Mouse (Mus musculus): Measurements from ENCODE around the gene Ttc25. TPM values are rescaled to one million over a fixed set of nuclear protein-coding genes. Genes with fewer than 3 reads are reported as not detected.
"Not testable (repeated sequence)": the region's sequence is repeated elsewhere in the genome, so short reads cannot be mapped to it uniquely, and the experiment has no call there.

Gene Ttc25
- total RNA-seq, 2 experiments from 2014 or later: 0.16 TPM; not detected in 1

DNA sequence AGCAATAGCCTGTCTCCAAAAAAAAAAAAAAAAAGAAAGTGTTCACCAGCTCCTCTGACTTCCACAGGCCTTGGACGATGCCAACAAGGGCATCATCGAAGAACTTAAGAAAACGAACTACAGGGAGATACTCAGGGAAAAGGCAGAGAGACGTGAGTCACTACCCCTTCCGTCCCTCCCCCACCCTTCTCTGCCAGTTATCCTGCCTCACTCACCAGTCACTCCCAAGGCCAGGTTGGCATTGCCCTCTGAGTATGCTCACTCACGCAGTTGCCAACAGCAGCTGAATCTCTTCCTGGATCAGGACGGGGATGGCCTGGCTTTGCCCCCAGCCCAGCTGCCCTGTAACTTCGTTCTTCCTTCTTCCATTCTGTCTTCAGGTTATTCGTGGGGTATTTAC, 24.4 kb downstream of the Ttc25 start:
- no peak for ATAC-seq (ENCODE audit: poor library complexity, severe bottlenecking)

DNA sequence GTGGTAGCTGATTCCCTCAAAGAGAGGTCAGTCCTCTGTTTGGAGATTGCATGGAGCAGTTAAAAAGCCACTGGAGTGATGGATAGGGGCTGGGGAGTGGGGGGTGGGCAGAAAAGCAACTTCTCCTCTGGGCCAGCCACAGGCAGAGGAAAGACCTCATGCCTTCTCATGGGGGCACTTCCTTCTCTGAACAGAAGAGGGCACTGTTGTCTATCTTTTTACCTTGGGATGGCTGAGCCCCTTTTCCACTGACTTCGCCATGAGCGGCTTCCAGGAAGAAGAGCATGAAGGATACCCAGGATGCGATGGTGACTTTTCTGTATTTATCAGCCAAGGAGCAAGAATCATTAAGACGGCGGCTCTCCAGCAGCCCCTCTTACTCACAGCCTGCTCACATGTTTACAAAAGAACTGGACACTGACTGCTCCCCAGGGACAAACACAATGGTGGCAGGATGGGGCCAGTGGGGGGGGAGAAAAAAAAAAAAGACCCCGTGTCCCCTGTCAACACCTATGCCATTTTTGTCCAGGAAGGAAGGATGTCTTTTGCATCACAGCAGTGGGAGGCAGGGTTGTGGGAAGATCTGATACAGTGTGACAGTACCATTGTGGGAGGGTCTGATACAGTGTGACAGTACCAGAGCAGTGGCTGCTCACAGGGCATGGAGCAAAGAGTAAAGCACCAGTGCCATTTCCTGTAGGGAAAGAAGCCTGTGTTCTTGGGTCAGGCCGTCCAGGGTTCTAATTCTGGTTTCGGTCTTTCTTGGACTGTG, 25.2 kb downstream of the Ttc25 start:
- peak; percentile 67 for ATAC-seq (ENCODE audit: poor library complexity, severe bottlenecking)

DNA sequence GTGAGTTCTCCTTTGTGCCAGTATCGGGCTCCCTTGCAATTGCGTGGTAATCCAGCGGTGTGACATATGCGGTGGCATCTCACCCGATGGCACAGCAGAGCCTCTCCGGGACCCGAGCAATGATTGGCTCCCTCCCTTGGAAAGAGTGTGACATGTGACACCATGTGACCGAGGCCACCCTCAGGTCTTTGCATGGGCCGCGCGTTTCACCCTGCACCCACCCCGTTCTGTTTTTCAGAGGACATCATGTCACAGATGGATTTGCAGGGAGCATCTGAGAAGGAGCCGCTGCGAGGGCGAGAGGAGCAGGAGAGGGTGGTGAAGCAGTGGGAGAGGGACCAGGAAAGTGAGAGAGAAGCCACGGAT, 25.8 kb downstream of the Ttc25 start:
- ATAC-seq (ENCODE audit: poor library complexity, severe bottlenecking): peak; percentile 49

DNA sequence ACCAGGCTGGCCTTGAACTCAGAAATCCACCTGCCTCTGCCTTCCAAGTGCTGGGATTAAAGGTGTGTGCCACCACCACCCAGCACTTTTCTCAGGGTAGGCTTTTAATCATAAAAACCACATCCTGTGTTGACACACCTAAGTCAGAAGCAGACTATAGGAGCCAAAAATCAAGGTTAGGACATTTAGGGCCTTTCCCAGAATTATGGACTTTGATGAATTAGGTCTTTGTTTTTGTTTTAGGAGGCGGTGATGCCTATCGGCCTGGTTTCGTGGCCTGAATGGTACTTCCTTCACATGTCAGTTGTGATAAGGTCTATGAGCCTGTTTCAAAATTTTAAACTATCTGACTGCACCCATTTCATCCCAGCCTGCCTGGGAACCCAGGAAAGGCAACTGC, 28.8 kb downstream of the Ttc25 start:
- no peak for ATAC-seq (ENCODE audit: poor library complexity, severe bottlenecking)

DNA sequence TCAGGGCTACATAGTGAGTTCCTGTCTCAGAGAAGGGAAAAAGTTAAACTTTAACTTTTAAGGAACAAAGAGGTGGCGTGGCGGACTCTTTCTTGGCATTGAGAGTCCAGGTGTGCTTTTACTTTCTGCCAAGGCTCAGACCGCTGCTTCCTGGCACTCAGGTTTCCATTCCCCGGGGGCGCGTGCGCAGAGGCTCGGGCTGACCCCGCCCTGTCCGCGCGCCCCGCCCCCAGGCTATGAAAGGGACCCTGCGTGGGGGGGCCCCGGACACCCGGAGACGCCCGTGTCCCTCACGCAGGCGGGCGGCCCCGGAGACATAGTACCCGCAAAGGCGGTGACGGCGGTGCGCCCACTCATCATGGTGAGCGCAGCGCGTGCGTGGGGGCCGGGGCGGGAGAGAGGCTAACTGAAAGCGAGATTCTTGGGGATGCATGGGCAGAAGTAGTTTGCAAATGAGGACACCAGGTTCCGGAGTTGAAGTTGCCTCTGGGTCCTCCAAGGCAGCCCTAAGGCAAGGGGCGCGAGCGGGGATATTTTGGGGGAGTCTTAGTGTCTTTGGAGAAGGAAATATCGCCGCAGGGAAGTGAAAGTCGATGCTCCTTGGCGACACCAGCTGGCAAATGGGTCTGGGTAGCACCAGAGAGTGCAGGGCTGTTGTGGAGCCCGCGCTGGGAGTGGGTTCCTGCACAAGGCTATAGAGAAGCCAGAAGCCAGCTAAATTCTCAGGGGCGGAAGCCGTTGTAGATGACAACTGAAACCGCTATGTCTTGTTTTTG, 29.5 kb downstream of the Ttc25 start, which contains the start of gene Cnp:
Gene Cnp, plus strand, starts transcription at position 197 of the 776 bp plus-strand sequence.
- peak; percentile 60 for ATAC-seq (ENCODE audit: poor library complexity, severe bottlenecking)

DNA sequence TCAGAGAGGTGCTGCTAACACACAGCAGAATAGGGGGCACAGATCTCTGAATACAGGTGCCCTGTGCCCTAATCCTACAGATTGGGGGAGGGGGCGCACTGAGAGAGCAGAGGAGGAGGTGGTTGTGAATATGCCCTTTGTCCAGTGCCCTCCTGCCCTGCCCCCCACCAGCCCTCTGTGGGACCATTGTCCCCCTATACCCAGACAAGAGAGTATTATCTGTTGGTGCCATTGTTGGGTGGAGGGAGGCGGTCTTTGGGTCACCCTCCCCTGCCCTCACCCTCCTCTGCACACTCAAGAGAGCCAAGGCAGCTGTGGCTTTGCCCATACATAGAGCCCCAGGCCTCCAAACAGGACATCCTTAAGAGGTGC, 30.1 kb downstream of the Ttc25 start:
- ATAC-seq (ENCODE audit: poor library complexity, severe bottlenecking): no peak

DNA sequence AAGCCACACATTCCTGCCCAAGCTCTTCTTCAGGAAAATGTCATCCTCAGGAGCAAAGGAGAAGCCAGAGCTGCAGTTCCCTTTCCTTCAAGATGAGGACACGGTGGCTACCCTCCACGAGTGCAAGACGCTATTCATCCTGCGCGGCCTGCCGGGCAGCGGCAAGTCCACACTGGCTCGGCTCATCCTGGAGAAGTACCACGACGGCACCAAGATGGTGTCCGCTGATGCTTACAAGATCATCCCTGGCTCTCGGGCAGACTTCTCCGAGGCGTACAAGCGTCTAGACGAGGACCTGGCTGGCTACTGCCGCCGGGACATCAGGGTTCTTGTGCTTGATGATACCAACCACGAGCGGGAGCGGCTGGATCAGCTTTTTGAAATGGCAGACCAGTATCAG, 30.8 kb downstream of the Ttc25 start:
- ATAC-seq (ENCODE audit: poor library complexity, severe bottlenecking): no peak

DNA sequence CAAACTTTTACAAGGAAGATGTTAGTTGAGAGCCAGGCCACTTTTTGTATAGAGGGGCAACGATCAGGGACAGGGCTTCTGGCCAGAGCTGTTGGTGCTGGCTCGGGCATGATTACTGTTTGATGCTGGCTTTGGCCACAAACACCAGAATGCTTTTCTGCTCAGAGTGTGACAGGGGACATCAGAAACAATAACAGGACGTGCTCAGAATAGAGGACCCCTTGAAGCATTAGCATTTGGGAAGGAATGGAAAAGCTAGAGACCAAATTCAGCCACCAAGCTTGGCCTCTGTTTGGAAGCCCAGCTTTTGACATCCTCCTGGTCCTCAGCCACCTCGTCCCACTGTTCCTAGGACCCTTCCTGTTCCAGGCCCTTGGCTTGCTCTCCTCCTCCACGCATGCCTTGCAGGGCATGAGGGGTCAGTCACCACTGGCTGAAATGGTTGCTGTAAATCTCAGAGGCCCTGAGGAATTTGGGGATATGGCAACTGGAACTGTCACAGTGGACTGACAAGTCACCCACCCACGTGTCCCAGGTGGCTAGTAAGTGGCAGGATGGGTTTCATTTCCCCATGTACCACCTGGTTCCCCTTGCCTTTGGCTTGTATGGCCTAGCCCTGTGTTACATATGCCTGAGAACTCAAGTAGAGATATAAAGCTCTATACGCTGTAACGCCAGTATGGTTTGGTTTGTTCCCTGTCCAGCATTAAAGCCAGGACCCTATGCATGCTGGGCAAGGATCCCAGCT, 32.6 kb downstream of the Ttc25 start:
- ATAC-seq (ENCODE audit: poor library complexity, severe bottlenecking): no peak

DNA sequence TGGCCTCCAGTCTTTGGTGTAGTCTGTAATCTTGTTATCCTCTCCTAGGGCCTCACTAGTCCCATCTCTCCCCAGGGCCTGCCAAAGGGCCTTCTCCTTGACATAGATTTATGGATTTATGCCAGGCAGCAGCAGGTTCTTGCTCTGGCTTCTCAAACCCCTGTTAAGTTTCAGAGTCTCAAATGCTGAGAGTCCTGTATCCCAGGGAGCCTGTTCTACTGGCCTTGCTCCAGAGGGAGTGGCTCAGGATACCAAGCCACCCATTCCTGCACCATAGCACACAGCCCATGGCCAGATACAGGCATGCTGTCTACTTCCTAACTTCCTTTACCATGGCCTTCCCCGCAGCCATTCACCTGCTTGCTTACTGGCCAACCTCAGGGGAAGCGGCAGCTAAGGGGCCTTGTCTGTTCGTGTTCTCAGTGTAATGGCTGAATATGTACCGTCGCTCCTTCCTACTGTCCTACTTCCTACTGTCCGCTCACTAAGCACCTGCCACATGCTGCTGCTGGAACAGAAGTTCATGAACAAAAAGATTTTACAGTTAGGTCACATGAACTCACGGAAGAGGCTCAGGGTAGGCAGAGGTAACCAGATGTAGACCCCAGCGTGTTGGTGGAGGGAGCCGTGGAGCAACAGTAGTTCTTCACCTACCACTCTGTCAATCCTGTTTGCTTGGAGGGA, 33.9 kb downstream of the Ttc25 start:
- no peak for ATAC-seq (ENCODE audit: poor library complexity, severe bottlenecking)

DNA sequence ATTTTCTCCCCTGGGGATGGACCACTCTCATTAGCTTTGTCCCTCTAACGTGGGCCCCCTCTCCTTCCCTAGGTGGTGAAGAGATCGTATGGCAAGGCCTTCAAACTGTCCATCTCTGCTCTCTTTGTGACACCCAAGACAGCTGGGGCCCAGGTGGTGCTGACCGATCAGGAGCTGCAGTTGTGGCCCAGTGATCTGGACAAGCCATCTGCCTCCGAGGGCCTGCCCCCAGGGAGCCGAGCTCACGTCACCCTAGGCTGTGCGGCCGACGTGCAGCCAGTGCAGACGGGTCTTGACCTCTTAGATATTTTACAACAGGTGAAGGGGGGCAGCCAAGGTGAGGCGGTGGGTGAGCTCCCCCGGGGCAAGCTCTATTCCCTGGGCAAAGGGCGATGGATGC, 34.9 kb downstream of the Ttc25 start:
- ATAC-seq (ENCODE audit: poor library complexity, severe bottlenecking): no peak

DNA sequence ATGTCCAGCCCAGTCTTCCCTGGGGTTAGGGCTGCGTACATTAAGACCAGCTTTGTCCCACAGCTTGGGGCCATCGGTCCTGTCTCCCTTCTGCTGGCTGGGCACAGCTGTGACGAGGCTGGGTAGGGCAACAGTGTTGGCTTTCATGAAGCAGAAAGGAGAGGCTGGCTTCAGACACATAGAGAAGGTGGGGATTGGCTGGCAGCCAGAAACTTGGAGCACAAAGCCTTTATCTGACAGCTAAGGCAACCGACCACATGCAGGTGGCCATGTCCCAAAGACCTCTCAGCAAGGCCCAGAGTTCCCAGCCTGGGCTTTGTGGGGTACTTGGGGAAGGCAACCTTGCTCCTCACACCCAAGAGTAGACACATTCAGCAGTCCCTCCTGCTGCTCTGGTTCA, 36.3 kb downstream of the Ttc25 start:
- ATAC-seq (ENCODE audit: poor library complexity, severe bottlenecking): no peak

DNA sequence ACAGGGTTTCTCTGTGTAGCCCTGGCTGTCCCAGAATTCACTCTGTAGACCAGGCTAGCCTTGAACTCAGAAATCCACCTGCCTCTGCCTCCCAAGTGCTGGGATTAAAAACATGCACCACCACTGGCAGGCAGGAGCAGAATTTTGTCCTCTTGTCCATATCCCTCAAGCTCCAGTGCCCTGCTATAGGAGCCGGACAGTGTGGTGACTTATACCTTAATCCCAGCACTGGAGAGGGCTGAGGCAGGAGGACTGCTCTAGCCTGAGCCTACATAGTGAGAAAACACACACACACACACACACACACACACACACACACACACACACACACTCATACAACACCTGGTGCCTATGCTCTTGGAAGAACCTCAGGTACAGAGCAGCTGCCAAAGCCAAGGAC, 37.0 kb downstream of the Ttc25 start:
- ATAC-seq (ENCODE audit: poor library complexity, severe bottlenecking): not testable (repeated sequence)

DNA sequence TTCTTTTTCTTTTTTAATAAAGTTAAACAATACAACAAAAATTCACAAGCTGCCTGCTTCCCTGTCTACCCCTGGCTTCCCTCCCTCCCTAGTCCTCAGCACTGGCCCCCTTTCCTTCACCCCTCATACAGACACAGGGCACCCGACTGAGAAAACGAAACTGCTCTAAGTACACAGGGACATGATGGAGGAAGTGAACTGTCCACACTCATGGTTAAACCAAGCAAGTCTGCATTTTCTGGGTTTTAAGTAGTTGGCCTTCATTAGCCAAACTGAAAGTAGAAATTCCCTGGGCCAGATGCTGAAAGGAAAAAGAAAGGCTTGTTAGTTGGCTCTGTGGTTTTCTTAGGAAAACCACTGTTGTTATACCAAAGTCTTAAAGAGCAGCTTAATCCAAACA, 37.4 kb downstream of the Ttc25 start:
- ATAC-seq (ENCODE audit: poor library complexity, severe bottlenecking): no peak

DNA sequence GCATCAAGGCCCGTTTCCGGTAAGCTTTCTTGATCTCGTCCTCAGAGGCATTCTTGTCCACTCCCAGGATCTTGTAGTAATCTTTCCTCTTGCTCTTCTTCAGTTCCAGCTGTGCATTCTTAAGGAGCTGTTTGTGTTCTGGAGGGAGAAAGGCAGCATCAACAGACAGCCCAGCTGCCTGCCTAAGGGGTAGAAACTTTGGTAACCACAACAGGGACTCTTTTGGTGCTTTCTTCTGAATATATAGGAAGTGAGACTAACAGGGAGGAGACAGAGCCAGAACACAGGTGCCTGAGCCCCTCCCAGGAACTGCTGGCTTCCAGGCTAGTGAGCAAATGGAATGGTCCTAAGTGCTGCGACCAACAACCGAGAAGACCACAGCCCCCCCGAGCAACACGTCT, 39.2 kb downstream of the Ttc25 start:
- ATAC-seq (ENCODE audit: poor library complexity, severe bottlenecking): peak; percentile 51

DNA sequence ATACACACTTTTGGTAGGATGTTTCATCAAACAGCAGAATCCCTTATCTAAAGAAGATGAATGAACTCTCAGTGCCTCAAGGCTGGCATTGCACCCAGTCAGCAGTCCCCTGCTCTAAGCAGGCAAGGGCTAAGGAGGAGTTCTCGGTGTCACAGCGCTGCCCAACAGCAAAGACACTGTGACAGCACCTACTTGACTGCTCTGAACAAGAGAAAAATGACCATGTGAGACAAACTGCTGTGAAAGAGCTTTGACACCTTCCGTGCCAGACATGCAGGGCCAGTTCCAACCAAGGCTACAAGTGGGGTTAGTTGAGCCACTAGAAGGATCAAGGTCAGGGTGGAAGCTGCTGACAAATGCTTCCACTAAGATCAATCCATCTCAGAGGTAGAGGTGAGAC, 39.7 kb downstream of the Ttc25 start:
- no peak for ATAC-seq (ENCODE audit: poor library complexity, severe bottlenecking)

DNA sequence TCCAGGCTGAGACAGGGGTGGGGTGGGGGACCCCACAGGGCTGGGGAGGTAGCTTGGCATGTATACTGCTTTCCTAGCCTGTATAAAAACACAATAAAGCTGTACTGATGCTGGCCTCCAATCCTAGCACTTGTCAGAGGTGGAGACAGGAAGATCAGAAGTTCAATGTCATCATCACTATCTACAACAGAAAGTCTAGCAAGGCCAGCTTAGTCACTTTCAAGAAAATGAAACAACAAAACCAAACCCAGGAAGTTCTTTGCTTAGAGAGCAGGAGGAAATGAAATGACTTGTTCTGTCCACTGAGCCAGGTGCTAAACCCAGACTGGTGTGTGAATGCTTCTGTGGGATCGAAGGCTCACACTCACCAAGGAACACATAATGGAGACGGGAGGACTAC, 43.1 kb downstream of the Ttc25 start:
- no peak; the same call in 1 of the 2 replicates for ATAC-seq (ENCODE audit: poor library complexity, severe bottlenecking)

DNA sequence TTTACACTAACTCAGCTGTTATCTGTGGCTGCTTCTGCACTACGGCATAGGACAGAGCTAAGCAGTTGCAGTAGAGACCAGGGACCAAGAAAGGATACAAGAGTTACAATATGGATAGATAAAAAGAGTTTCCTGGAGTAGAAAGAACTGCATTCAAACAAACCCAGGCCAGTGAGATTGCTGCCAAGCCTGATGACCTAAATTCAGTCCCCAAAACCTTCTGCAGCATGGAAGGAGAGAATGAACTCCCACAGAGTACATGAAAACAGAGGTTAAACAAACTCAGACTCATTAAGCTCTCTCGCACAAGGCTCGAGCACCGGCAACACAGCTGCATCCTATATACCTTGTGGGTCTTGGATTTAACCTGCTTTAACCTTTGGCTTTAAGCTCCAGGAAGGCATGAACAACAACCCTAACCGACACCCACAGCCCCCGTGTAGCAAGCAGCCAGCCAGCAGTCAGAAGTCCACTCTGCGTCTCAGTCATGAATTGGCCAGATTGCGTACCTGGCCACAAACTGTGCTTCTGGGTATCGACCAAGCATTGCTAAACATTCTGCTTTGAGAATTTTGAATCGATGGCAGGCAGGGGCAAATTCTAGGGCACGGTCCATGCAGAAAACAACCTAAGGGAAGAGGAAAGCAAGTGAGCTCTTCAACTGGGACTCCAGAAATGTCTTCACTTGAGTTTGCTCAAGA, 47.1 kb downstream of the Ttc25 start:
- no peak for ATAC-seq (ENCODE audit: poor library complexity, severe bottlenecking)

DNA sequence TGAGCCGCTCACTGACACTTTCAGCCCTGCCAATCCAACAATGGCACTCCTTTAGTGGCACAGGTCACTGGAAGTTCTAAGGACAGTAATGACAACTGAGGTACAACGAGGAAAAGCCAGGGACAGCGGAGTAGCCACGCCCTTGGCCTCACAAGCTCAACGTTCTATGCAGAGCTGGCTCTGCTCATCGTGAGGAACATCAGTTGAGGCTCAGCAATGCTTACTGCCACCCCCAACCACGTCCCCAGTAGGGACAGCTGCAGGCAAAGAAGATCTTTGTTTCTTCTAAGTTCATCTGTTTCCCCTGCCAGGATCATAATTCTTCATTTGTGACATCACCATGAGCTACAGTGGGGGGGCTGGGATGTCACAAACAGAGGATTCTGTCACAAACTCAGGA, 49.2 kb downstream of the Ttc25 start:
- no peak for ATAC-seq (ENCODE audit: poor library complexity, severe bottlenecking)

DNA sequence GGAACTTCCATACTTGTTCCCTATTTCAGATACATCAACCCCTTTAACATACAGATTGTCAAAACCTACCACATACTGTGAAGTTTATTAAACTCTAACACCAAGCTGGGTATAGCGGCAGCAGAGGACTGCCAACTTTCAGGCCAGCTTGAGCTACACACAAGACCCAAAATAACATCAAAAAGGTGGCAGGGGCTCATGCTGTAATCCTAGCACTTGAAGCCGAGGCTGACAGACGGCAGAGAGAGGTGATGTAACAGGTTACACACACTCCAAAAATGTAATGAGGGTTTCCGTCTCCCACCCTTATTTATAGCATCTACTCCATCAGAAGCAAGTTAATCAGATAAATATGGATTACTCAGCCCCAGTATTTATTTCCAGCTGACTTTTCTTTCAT, 50.1 kb downstream of the Ttc25 start:
- ATAC-seq (ENCODE audit: poor library complexity, severe bottlenecking): no peak

DNA sequence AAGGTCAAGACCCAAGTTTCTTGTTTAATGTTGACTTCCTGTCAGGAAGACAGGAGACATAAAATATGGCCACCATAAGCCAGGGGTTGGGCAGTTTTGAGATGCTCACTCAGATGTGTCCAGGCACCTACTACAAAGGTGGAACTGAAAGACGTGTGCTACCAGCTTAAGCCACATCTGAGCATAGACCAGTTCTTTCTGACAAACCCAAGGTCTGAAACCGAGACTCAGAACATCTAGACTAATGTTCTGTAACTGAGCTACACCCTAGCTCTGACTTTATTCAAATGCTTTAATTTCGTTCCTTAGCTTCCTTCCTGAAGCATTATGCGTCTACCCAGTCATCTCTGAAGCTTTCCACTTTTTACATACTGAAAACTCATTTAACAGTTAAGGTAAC, 52.7 kb downstream of the Ttc25 start:
- ATAC-seq (ENCODE audit: poor library complexity, severe bottlenecking): no peak

DNA sequence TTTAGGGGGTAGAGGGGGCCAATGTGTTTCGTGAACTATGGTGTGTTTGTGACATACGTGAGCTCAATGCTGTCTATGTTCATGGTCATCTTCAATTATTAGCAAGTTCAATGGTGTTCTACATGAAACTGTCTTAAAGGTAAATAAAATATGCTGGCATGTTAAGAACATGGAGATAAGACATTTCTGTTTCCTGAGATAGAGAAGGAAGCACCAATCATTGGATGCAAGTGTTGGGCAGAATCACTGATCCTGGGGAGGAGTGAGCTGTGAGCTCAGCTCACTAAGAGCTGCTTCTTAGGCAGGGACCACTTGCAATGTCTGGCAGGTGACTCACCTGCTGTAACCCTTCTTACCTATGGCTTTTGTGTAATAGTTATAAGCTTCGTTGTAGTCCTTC, 56.0 kb downstream of the Ttc25 start:
- ATAC-seq (ENCODE audit: poor library complexity, severe bottlenecking): no peak

Data from megakaryocyte, adult 5-6 weeks (primary cell).